Mouse (Mus musculus) megakaryocyte, embryonic 14.5 days (primary cell): ENCODE measurements around the gene Tppp3.

Source experiments
- FLI1 ChIP-seq: IDR thresholded peaks from 2 replicates; pipeline ENCODE4 v1.6.1; 2012; ENCODE audit warnings: low read length, inconsistent platforms, mixed read lengths
- GATA1 ChIP-seq: IDR thresholded peaks from 3 replicates; pipeline ENCODE4 v1.6.1; 2012; ENCODE audit warnings: mixed read lengths, low read length, inconsistent platforms, borderline replicate concordance

DNA sequence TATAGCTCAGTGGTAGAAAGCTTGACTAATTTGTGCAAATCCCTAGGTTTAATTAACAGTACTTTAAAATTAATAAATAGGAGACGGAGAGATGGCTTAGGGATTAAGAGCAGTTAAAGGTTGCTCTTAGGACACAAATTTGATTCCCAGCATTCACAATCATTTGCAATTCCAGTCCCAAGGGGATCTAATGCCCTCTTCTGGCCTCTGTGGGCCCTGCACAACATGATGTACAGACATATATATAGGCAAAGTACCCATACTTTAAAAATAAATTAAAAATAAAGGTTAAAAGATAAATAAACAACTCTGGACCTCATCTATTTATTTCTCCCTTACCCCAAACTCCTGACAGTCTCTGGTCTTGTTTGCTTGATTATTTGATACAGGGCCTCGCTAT, 52.3 kb downstream of the Tppp3 start:
- no peak for TF ChIP-seq GATA1
- TF ChIP-seq FLI1: no peak
